Mouse (Mus musculus): ENCODE measurements at regions not wholly inside any gene's neighbourhood (a gene's known extent, or its start where the extent isn't known, plus 50 kb on each side); places are given as distances from the start of the nearest gene placed in this dataset.

- no peak for DNase-seq (ENCODE audit: low spot score in 2 of 2)
Measured at GRCm38 (mm10) chr16:76603431-76603830, 229.8 kb upstream of the Nrip1 start.

GRCm38 (mm10) chr16:76600131-76600530 lies 226.5 kb upstream of the Nrip1 start:
- no peak for DNase-seq (ENCODE audit: low spot score in 2 of 2)

- no peak for DNase-seq (ENCODE audit: low spot score in 2 of 2)
Measured at GRCm38 (mm10) chr16:76591956-76592768, 218.5 kb upstream of the Nrip1 start.

- no peak for DNase-seq (ENCODE audit: low spot score in 2 of 2)
Measured at GRCm38 (mm10) chr16:76589791-76590190, 216.2 kb upstream of the Nrip1 start.

GRCm38 (mm10) chr16:76577206-76577605 lies 203.6 kb upstream of the Nrip1 start:
- no peak for DNase-seq (ENCODE audit: low spot score in 2 of 2)

GRCm38 (mm10) chr16:76575281-76575680 lies 201.7 kb upstream of the Nrip1 start:
- DNase-seq (ENCODE audit: low spot score in 2 of 2): no peak

GRCm38 (mm10) chr16:76566220-76566619 lies 192.6 kb upstream of the Nrip1 start:
- DNase-seq (ENCODE audit: low spot score in 2 of 2): no peak

- DNase-seq (ENCODE audit: low spot score in 2 of 2): no peak
Measured at GRCm38 (mm10) chr16:76554846-76555245, 181.2 kb upstream of the Nrip1 start.

- no peak for DNase-seq (ENCODE audit: low spot score in 2 of 2)
Measured at GRCm38 (mm10) chr16:76549628-76550027, 176.0 kb upstream of the Nrip1 start.

- no peak for DNase-seq (ENCODE audit: low spot score in 2 of 2)
Measured at GRCm38 (mm10) chr16:76547087-76547486, 173.5 kb upstream of the Nrip1 start.

- DNase-seq (ENCODE audit: low spot score in 2 of 2): no peak
Measured at GRCm38 (mm10) chr16:76546632-76547031, 173.0 kb upstream of the Nrip1 start.

GRCm38 (mm10) chr16:76545942-76546341 lies 172.3 kb upstream of the Nrip1 start:
- no peak for DNase-seq (ENCODE audit: low spot score in 2 of 2)

- DNase-seq (ENCODE audit: low spot score in 2 of 2): no peak
Measured at GRCm38 (mm10) chr16:76544972-76545371, 171.3 kb upstream of the Nrip1 start.

GRCm38 (mm10) chr16:76540964-76541363 lies 167.3 kb upstream of the Nrip1 start:
- no peak for DNase-seq (ENCODE audit: low spot score in 2 of 2)

- no peak for DNase-seq (ENCODE audit: low spot score in 2 of 2)
Measured at GRCm38 (mm10) chr16:76540328-76540923, 166.8 kb upstream of the Nrip1 start.

GRCm38 (mm10) chr16:76539669-76540068 lies 166.0 kb upstream of the Nrip1 start:
- peak; percentile 12 to 13 for DNase-seq (ENCODE audit: low spot score in 2 of 2)

GRCm38 (mm10) chr16:76537871-76538270 lies 164.2 kb upstream of the Nrip1 start:
- DNase-seq (ENCODE audit: low spot score in 2 of 2): no peak

- no peak for DNase-seq (ENCODE audit: low spot score in 2 of 2)
Measured at GRCm38 (mm10) chr16:76532928-76533217, 159.2 kb upstream of the Nrip1 start.

- no peak for DNase-seq (ENCODE audit: low spot score in 2 of 2)
Measured at GRCm38 (mm10) chr16:76532142-76532927, 158.7 kb upstream of the Nrip1 start.

- DNase-seq (ENCODE audit: low spot score in 2 of 2): no peak
Measured at GRCm38 (mm10) chr16:76530886-76531285, 157.3 kb upstream of the Nrip1 start.

- no peak for DNase-seq (ENCODE audit: low spot score in 2 of 2)
Measured at GRCm38 (mm10) chr16:76529613-76530012, 156.0 kb upstream of the Nrip1 start.
